Mouse (Mus musculus): Measurements from ENCODE around the gene Prlhr.
A peak's percentile ranks its signal among the peaks of the same experiment; 100 is the strongest.

The Prlhr gene

DNA sequence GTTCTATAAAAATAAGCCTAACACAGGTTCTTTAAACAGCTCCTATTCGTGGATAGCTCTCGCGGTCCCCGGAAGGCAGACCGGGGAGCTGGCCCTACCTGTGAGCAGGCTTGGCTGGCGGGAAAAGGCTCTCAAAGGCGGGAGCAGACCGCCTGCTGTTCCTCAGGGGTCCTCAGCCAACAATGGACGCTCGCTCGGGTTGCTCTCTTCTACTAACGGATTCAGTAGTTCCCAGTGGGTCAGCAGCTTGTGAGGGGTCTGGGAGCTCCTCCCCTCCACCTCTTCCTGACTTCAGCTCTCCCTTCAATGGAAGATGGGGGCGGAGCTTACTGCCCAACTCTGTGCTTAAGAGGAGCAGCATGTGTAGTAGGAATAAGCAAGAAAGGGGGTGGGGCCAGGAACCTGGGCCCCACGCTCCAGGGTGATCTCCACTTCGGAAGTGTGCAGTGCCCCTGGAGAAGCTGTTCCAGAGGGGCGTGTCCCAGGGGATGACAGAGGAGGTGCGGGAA lies at the start of gene Prlhr:
Gene Prlhr, minus strand, starts transcription at position 51 of the 509 bp plus-strand sequence.
- DNase-seq, result peak; percentile 26 to 32

DNA sequence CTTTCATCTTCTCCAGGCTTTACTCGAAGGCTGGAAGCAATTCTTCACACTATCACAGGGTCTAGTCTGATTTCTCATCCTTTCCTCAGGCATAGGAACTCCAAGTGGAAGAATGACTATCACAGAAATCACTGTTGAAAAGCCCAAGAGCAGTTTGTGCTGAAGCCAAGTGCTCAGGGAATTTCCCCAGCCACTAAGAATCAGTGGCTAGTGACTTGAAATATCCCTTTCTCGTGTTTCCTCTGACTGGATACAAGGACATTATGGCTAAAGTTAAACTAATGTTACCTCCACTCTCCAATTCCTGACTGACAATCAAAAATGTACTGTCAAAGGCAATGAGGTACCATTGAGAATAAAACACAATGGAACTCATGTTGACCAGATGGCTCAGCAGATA lies 47.0 kb upstream of the Prlhr start:
- DNase-seq, result no peak

DNA sequence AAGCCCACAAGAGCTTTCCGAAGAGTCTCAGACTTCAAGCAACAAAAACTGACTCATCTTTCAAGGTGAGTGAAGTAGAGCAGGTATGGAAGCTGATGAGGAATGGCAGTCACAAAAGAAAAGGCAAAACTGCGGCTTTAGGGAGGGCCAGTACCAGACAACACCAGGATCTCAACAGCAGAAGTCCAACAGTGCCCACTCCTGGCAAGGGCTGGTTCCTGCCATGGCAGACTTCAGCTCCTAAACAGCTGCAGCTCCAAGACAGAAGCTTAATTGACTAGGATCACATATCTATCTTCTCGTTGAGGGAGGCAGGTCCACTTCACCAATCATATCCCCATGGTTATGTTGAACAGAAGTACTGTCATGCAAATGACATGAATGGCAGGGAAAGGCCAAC lies 45.3 kb upstream of the Prlhr start:
- peak; percentile 12 to 29 for DNase-seq

DNA sequence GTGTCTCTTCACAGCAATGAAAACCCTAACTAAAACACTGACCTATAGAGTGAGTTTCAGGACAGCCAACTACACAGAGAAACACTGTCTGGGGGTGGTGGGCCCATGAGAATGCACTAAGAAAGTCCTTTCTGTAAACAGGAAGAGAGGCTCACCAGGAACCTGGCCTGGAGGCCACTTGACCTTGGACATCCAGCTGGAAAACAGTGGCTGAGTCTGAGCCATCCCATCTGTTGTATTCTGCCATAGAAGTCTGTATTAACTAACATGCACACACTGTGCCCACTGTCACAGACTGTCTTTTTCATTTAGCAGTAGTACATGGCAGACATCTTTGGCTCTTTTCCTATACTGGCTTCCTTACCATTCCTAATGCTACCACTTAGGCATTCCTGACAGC lies 32.1 kb upstream of the Prlhr start:
- peak; percentile 27 to 36 for DNase-seq

DNA sequence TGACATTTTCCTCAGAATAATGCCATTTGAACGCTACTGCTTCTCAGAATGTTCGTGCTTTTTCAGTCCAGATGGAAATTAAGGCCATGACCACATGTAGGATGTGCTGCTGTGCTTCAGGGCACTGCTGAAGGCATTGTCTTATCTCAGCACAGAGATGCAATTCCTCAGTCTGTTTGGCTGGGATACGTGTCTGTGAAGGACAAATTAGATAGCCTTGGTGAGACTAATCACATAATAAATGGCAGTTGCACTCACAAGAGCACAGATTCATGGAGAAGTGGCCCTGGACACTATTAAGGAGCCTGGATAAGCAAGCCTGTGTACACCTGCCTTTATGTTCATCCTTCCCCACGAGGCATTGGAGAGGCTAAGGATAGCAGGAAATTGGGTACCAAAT lies 29.1 kb upstream of the Prlhr start:
- no peak for DNase-seq

DNA sequence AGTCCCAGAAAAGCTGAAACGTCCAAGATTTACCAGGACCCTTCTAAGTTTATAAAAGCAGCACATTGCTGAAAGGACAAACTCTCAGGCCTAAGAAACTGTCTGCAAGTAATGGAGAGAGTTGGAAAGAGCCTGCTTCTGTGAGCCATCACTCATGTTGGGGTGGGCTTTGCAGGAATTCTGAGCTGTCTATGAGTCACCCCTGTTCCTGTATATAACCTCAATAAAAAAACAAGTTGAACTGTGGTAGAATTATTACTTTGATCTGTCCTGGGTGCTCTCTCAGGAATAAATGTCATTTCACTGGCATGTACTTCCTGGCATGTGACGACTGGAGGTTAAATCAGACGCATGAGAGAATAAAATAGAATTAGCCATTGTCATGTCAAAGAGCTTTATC lies 27.7 kb upstream of the Prlhr start:
- DNase-seq, result no peak

DNA sequence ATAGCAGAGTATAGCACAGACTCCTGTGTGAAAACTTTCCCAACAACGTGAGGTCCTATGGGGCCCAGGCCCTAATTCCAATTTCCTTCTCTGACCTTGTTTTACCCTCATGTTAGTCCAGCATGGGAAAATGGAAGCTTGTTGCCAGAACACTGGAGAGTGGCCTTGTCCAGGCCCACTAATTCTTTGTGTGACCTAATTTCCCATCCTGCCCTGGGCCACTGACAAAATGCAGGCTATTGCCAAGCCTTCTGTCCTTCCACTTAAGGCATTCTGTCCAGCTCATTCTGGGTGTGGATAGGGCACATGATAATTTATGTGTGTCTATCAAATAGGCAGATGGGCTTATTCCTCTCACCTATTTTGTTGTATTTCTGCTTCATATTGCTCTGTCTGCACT lies 21.5 kb upstream of the Prlhr start:
- DNase-seq, result peak; percentile 9 to 18

DNA sequence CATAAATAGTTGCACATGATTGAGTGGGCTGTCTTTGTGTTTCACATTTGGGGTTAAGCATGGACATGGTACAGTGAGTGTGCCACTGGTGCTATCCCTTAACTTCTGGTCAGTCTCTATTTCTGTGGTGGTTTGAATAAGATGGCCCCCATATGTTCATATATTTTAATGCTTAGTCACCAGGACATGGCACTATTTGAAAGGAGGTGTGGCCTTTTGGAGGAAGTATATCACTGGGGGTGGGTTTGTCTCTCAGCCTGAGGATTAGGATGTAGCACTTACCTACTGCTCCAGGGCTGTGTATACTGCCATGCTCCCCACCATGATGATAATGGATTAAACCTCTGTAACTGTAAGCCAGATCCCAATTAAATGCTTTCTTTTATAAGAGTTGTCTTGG lies 17.2 kb upstream of the Prlhr start:
- no peak for DNase-seq

DNA sequence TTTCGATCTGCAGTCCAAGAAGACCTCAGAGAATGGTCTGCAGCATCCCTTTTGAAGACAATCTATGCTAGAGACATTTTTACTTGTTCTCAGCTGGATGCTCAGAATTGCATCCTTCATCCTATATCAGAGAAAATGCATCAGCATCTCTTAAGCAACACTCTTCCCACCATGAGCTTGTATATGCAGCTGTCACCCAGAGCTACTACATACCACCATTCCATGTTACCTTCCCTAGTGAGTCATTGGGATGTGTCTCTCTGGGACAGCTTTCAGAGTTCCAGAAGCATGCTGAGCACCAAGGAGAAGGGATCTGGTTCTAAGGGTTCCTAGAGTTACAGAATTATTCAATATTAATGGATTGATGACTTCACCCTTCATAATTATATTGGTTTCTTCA lies 10.8 kb upstream of the Prlhr start:
- DNase-seq, result no peak

DNA sequence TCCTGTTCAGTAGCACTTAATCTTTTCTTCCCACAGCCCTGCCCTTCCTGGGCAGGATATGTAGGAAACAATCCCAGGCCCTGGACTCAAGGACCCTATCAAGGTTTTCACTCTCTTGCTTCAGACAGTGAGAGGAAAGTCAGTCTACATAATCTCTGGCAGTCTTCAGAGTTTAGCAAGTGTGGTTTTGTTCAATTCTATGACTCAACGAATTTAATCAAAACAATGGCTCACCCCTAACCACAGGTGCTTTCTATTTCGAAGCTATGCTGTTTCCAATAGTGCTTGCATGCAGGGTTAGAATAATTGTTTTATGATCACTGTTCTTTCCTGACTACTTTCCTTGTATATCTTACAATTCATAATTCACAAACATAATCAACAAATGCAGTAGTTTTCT lies 9.7 kb upstream of the Prlhr start:
- no peak for DNase-seq

DNA sequence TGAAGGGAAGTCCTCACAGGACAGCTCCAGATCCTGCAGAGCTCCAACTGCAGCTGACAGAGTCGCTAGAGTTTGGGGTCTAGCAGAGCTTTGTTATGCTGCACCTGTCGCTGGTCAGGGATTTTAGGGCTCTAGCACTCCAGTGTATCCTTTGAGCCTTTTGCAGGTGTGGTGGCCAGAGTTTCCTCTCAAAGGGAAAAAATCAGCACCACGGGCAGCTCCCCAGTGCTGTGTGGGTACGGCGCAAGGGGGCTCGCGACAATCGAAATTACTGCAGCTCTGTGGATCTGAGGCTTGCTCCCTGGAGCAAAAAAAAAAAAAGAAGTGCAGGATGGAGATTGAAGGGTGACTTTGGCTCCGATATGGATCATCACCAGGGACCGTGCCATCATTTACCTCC lies 742 bp upstream of the Prlhr start:
- peak in 1 of 2 experiments; percentile 25 for DNase-seq

DNA sequence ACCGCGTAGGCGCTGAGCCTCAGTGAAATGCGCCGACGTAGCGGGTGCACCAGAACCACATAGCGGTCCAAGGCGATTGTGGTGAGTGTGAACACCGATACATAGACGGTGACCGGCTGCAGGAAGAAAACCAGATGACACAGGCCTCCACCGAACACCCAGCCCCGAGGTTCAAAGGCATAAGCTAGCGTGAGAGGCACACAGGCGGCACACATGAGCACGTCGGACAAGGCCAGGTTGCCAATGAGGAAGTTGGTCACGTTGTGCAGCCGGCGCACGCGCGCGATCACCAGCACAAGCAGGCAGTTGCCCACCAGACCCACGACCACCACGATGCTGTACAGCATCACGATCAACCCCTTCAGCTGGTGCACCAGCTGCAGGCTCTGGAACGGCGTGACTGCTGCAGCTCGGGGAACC lies 506 bp downstream of the Prlhr start:
- DNase-seq, result no peak

DNA sequence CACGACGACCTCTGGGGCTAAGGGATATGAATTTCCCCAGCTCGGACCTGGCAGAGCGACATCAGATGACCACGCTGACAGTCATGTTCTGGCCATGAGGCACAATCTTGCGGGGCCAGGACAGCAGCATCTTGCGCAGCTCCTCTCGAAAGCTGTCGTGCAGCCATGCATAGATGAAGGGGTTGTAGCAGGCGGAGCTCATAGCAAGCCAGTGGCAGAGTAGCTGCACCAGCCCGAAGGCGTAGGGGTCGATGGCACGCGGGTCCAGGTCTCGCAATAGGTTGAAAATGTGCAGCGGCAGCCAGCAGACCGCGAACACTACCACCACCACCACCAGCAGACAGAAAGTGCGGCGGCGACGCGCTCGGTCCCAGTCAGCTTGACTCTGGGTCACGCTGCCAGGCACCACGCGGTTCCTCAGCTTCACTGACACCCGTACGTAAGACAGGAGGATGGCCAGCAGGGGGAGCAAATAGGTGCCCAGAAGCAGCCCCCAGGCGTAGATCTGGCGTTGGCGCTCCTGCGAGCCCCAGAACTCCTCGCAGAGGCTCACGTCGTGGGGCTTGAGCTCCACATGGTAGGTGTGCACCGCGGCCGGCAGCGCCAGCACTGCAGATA lies 1.0 kb downstream of the Prlhr start:
- DNase-seq, result peak; percentile 91

DNA sequence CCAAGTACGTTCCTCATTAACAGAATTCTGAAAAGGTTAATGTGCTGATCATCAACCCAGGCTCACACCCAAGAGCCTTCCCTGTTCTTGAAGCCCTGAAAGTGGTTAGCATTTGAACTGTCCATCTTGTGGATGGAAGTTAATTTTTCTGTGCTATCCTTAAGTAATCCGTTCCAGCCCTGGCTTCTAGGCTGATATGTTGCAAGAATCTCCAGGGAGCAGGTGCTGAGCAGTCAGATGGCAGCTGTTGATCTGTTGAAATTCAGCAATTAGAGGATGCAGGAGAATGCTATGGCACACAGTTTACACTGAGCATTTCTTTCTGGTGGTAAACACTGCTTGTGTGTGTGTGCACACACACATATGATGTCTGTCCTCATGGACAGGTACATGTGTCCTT lies 2.4 kb downstream of the Prlhr start:
- DNase-seq, result no peak

DNA sequence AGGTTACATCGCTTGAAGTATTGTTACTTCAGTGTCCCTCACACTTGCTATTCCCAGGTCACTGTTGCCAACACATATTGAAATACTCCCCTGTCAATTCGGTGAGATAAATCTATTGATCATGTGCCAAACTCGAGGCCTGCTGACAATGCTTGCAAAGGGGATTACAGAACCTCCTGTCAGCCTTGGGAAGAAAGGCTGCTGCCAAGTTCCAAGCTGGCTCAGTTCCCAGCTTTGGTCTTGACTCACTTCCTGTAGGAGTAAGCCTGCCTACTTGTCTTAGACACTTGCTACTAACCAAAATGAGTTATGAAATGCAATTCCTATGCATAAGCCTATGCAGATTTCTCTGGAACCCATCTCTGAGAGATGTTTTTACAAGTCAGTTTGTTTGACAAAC lies 4.2 kb downstream of the Prlhr start:
- DNase-seq, result peak; percentile 96 to 97

DNA sequence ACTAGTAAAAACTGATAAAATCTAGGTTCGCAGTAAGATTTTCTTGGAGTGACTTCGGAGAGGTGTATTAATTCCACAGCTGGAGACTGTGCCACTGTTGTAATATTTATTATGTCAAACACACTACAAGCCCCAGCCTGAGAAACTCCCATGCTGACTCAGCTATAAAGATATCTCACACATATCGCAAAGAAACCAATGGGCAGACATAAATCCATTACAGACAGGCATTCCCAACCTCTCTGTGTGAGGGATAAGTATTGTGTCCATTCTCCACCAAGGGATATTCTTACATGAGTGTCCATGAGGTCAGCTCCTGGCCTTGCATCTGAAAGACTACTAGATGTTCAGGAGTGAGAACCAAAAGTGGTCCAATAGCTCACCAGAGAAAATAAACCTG lies 4.7 kb downstream of the Prlhr start:
- no peak for DNase-seq

DNA sequence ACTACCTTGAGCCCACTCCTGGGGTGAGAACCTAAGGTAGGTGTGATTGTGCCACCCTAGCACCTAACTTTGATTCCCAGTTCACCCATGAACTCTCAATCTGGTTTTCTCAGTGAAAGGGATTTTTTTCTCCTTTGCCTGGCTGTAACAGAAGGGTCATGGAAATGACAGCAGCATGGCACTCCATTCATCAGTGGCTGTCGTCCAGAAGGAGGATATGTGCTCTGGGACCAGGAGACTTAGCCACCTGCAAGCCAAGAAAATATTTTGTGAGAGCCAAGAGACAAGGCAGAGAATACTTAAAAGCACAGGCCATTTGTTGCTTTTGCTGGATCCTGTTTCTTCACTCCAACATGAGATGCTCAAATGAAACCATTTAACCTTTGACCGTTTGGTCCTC lies 6.6 kb downstream of the Prlhr start:
- DNase-seq, result peak; percentile 75 to 78

DNA sequence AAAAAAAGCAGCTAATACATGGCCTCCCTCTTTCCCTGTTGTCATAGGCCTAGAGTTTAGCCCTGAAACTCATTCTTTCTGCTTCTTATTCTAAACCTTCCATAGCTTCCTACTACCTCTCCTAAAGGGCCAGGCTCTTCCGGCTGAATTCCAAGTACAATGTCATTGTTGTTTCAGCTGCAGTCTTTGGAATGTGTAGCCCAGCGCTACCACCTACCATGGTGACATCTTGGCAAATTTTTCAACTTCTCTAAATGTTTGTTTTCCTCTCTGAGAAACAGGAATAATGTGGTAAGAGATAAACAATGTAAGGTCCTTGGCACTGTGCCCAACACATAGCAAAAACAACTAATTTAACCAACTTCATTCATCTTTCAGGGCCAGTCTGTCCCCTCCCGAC lies 8.4 kb downstream of the Prlhr start:
- DNase-seq, result no peak

DNA sequence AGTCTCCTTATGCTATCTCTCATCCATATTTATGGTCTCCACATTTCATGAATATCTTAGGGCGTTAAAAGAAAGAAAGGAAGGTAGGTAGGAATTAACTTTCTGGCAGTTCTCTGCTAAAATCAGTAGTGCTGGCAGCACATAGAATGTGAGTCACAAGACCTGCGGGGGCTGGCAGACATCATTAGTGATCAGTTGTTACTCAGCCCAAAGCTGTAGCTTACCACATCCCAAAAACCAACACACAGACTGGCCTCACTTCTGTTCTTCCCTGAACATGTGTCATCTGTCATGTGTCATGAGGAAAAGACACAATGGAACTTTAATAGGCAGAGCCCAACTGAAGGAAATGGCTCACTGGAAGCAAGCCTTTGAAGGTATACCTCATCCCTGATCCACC lies 9.0 kb downstream of the Prlhr start:
- DNase-seq, result no peak

DNA sequence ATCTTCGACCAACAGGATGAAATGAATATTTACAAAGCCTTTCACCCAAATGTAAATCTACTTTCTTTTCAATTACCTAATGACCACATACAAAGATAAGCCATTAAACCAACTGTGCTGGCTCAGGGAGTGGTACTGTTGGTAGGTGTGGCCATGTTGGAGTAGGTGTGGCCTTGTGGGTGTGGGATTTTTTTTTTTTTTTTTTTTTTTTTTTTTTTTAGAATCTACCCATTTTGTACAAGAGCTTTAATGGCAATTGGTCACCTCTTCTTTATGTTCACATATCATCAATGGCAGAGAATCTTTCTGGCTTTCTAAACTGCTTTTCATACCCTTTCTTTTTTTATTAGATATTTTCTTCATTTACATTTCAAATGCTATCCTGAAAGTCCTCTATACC lies 12.3 kb downstream of the Prlhr start:
- no peak for DNase-seq

DNA sequence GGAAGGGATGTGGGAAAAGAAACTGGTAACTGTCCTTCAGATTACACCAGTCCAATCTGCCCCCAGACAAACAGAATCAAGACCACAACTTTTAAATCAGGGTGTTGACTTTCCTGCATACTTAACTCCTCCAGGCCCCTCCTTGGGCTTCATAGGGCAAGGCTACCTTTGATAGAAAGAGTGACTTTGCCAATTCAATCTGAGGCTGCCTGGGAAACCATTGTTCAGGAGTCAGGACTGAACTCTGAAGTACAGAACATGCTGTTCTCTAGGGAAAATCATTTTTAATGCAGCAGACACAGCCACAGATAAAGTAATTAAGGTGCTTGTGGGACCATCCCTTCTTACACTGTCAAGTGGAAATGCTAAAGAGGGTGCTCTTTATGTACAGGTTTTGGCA lies 27.6 kb downstream of the Prlhr start:
- DNase-seq, result no peak

DNA sequence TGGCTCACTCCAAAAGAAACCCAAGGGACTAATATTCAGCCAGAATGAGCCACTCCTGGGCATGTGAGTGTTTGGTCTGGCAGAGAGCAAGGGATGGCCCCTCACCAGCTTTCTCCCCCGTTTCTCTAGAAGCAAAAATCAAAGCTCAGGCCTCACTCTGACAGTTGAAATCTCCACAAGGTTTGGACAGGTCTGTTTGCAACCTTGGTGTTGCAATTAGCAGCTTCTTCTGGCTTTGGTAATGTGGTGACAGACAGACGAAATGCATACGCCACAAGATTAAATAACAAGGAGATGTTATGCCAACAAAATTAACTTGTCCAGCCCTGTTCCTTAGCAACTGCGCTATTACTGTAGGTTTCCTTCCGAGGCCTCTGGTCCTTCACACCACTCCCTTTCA lies 28.0 kb downstream of the Prlhr start:
- peak; percentile 13 for DNase-seq

DNA sequence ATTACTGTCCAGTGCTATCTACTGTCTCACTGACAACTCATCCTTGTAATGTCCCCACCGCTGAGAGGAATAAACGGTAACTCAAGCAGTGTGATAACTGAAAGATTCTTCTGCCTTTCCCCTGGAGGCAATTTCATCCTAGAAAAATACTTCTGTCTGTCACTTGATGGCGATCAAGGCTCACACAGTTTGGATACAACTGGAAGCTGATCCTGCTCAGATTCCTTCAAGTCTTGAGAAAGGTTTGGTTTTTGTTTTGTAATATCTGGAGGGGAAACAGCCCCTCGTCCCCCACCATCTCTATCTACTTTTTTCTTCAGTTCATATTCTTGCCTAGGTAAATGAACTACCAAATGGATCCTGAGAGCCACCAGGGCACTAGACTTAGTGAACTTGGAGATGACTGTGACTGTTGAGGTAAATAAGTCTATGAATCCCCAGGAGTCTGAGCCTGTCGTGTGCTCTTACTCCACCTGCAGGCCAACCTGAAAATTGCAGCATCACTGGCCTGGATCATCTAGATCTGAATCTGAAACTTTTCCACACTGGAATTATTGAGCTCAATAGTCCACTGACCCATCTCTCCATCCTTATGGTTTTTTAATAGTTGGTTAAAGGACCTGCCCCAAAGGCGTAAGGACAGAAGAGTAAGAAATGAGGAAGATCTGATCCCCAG lies 30.4 kb downstream of the Prlhr start:
- DNase-seq, result peak; percentile 49 to 63

DNA sequence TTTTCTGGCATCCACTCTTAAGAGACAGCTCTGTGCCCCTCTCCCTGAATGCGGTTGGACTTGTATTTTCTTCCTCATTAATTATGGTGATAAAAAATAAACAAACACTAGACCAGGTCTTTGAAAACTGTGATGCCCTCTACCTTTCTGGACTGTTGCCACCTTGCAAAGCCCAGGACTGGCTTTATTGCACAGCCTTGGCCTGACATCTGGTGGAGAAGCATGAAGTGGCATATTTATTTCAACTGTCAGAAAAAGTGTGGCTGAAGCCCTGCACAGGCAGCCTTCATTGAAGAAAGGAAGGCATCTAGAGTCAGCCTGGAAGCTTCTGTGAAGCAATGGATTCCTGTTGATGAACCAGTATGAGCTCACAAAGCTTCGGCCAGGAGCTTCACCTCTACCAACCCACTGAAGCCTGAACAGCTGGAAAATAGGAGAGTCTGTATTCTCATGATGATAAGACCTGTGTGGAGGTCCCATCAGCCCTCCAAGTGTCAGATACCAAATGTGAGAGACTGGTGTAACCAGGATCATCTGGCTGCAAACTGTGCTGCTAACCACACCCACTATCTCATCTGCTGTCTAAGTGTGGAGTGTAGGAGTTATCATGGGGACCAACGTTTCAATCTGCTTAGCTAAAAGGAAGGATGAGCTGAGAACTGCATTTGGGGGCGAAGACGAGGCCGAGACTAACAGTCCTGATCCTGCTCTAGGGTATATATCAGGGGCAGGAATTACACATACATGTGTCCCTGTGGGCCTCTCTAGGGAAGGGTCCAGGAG lies 35.6 kb downstream of the Prlhr start:
- peak; percentile 24 to 33 for DNase-seq
